Mouse (Mus musculus): Measurements from ENCODE around the gene Lsm3.

The Lsm3 gene

DNA sequence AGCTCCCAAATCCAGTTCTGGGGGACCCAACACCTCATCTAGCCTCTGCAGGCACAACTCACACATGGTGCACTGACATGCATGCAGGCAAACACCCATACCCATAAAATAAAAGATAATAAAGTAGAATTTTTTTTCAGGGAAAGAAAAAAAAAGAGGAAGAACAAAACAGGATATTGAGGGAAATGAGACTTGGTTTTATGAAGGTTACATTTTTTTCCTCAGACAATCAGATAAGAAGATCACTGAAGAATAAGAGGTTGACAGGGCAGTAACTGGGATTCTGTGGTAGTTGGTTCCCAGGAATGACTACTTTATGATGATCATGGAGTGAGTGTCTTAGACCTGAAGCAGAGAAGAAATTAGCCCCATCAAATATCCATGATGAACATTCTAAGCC lies 1.6 kb upstream of the Lsm3 start:
- DNase-seq = no peak

DNA sequence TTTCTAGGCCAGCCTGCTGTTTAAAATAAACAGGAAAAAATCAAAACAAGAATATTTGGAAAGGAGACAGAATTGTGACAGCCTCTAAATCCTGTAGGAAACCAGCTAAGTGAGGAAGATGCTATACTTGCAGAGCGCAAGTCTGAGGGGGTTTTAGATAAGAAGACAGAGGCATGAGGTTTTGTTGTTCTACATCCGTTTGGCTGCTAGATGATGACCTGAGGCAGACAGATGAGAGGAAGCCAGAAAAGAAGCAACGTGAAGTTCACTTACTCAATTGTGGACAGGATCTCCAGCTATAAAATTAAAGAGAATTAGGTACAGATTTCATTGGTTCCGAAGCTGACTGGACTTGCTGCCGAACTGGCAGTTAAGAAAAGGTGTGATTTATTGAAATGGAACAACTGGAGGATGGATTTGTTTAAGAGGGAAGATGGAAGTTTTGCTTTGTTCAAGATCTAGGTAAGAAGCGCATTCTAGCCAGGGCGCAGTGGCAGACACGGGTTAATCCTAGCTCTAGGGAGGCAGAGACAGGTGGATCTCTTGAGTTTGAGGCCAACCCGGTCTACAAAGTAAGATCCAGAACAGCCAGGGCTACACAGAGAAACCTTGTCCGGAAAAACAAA lies 878 bp upstream of the Lsm3 start:
- peak; percentile 25 for DNase-seq

DNA sequence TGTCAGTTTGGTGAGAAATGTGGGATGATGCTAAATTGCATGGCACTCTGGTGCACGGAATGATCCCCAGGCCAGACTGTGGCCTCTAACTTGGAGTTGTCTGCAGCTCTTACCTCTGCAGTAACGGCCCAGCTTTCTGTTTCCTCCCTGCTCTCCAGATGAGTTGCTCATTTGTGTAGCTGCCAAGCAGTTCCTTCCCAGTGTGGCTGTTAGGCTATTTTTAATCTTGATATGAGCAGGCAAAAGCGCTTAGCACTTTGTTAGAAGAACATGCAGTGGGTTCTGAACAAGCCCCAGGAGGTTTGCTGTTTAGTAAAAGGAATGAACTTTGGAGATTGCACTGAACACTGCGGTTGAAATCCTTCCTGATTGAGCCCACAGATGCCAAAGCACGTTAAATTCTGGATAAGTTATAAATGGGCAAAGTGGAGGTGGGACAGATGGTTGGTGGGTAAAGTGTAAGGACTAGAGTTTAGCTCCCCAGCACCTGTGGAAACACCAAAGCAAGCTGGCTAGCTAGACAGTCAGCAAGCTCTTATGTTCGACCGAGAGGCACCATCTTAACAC lies 2.8 kb downstream of the Lsm3 start:
- DNase-seq = no peak

DNA sequence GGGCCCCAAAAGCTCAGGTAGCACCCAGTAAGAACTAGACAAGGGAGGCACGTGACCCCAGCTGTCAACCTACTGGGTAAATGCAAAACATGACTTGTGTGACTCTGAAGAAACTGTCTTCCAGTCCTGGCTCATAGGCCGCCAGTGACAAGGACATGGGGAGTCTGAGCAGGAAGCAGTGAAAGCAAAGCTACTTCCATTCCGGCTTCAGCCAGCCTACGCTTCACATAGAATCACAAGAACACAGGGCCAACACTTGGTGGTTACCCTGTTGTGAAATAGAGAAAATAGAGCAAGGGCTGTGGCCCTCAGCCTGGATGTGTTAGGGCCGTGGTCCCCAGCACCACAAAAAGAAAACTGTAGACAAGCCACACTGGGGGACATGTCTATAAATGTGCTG lies 7.1 kb downstream of the Lsm3 start:
- no peak for DNase-seq

DNA sequence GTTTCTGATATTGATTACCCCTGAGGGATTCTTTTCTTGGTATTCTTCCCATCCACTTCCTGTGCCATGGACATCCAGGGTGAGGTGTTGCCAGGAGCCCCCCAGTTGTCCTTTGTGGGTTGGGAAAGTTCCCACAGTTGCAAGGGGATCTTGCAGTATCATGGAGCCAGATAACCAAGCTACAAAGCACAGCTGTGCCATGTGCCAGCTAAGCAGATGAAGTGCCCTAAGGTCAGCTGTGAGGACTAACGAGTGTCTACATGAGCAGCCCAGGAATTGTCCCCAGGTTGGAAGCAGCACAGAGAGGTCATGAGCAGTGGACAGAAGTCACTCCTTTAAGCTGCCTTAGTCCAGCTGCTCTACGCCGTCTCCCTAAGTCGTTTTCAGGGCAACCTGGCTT lies 9.8 kb downstream of the Lsm3 start:
- no peak for DNase-seq

DNA sequence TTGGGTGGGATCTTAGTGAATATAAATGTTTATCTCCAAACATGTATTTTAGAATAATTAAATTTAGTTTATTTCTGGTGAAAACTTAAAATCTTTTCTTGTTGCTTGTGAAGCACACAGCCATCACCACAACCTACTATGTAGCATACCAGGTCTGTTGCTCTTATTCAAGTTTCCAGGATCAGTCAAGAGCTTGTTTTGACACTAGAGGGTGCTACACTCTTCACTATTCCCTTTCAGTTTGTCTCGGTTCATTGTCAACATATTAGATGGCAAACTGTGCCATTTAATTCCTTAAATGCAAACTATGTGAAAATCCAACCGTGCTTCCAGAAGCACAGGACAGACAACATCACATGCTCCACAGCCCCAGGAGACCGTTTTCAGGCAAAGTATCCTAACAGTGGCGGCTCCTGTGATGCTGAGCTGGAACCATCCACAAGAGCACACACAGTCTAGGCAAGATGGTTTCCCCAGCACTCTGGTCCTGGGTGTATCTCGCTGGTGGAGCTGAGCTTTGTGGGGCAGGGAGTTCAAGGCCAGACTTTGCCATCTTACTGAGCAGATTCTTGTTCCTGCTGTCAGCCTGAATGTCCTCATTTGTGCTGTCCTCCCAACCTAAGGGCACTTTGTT lies 11.6 kb downstream of the Lsm3 start:
- no peak for DNase-seq

DNA sequence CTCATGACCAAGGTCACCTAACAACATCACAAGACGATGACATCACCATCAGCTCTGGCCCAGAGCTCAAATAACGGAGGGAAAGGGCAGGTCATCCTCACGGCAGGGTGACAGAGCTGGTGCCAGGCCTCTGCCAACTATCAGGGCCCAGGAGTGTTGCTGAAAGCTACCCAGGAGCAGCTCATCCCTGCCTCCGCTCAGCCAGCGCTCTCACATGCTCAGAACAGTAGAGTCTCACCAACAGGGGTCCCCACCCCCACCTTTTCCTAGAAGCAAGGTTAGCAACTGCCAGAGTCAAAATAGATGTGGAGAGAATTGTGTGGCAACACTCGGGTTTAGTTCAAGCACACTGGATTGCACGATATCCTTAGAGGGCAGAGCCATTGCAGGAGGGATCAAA lies 12.5 kb downstream of the Lsm3 start:
- DNase-seq = no peak

DNA sequence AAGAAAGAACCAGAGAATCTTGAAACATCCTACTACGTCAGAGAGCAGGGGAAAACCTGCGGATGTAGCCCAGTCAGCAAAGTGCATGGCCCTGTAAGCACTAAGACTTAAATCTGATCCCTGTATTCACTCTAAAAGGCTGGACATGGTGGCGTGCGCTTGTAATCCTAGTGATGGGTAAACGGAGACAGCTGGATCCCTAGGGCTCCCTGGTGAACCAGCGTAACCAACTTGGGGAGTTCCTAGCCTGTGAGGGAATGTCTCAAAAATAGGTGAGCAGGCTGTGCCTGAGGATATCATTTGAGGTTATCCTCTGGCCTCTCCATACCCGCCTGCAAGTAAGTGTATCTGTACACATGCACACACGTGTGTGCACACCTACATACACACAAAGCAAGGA lies 14.9 kb downstream of the Lsm3 start:
- DNase-seq = no peak

DNA sequence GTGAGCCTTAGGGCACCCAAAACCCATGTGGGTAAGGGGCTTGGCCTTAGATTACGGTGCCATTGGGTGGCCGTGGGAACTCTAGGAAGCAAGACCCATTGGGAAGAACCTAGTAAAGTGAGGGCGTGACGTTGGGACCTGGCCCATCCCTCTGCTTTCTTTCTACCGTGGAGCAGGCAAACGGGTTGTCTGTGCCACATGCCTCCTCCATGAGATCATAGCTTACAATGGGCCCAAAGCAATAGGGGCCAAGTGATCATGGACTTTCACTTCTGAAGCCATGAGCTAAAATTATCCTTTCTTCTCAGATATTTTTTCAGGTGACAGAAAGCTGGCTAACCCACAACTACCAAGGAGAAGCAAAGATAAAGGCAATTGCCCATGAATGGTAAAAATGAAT lies 15.5 kb downstream of the Lsm3 start:
- no peak for DNase-seq

DNA sequence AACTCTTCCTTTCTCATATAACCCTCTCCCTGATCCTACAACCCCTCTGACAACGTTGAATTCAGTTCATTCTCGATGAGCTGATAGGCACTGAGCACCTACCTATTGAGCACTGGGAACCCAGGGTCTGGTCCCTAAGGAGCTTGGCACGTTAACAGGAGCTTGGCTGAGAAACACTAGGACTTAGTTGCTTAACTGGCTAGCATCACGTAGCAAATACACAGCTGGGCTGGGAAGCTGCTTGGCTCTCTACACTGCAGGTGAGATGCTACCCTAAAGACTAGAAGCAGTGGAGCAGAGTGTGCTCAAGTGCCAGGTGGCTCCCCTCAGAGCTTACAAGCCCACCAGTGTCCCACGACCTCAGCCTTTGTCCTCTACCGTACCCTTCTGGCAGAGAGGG lies 16.9 kb downstream of the Lsm3 start:
- no peak for DNase-seq

DNA sequence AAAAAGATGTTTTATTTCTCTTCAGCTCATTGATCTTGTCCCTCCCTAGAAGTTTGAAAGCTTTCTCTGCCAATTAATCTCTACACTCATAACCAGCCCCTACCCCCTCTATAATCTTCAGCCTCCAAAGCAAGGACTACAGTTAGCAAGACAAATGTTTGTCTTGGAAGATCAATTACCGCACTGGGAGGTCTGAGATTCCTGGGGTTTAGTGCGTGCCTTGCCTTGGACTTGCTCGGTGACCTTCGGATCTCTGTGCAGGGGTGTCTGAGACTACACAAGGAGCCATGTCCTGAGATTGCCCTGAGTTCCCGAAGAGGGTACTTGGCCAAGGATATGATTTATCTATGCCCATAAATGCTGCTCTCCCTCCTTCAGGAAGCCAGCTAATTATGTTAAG lies 17.6 kb downstream of the Lsm3 start:
- peak; percentile 58 for DNase-seq

DNA sequence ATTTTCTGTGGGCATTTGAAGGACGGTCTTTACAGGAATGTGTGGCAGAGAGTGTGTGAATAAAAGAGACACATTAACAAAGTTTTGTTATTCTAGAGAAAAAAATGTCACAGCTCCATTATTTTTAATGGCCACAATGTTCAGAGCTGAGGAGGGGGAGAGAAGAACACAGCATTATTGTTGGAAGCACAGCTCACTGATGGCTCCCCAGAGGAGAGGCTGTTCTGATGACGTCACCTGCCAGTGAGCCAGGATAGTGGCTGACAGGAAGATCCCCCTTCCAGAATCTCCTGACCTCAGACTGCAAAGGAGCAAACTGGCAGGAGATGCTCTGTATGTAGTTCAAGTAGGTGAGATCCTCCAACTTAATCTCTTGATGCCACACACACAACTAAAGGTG lies 18.0 kb downstream of the Lsm3 start:
- peak; percentile 58 for DNase-seq

DNA sequence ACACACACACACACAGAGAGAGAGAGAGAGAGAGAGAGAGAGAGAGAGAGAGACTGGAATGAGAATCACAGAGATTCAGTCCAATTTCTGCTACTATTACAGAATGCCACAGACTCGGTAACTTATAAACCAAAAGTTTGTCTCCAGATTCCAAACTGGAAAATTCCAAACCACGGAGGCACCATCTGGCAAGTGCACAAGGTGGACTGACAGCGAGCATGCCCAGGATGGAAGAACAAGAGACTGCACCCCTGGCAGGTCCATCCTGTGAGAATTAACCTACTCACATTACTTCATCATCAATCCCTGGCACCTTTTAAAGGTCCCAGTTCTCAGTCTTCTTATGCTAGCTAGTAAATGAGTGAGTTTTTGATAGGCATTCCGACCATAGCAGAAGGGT lies 18.5 kb downstream of the Lsm3 start:
- no peak for DNase-seq

DNA sequence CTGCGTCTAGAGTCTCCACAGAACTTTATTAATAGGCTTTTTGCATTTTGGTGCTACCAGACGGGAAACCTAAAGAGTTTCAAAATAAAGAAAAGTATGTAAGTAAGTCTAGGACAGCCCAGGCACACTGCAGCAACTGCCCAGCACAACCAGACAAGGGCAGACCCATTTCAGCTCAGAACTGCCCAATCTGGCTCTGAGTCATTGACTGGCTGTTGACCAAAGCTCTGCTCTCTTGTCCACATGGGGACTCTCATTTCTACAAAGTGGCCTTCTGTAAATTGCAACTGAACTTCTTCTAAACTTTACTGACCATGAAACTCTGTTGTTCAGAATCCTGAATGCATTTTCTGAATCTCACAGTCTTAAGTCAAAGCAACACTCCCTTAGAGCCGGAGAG lies 19.5 kb downstream of the Lsm3 start:
- DNase-seq = no peak

DNA sequence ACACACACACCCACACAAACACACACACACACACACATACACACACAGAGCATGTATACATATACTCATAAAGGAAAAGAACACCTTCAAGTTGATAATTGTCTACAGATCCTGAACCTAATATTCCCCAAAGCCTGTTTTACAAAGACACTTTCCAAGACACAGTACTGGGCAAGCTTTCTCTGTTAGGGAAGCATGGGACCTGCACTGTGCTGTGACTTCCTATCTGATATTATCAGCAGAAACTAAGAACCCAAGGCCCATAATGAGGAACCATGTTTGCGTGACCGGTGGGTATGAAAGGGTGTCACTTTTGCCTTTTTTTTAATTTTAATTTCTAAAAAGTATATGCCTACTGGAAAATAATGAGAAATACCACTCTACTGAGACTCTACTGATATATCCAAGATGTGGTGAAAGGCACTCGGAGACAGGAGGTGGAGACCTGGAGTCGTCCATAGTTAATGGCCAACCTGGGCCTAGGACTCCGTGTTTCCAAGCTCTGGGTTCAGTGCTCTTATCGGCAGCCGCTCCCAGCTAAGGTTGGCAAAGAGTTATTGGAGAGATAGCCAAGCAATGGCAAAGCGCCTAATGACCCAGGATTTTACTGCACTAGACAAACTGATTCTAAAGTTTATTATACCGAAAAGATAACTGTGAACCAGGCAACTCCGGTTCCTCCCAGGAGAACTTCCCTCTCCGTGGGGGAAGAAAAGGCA lies 20.5 kb downstream of the Lsm3 start:
- DNase-seq = no peak

DNA sequence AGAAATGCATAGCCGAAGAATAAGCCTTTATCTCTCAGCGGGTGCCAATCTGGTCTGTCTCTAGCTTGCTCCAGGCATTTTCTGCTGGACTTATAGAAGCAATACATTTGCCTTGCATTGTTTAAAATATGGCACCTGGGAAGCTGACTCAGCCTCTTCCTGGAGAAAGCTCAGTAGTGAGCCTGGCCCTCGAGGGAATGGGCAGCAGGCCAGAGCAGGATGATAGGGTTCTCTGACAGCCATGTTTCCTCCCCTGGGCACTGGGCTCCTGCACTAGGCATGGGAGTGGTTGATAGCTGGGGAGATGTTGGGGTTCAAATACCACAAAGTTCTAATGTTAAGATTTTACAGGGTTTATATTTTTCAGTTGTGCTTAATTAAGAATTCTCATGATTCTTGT lies 25.5 kb downstream of the Lsm3 start:
- no peak for DNase-seq

DNA sequence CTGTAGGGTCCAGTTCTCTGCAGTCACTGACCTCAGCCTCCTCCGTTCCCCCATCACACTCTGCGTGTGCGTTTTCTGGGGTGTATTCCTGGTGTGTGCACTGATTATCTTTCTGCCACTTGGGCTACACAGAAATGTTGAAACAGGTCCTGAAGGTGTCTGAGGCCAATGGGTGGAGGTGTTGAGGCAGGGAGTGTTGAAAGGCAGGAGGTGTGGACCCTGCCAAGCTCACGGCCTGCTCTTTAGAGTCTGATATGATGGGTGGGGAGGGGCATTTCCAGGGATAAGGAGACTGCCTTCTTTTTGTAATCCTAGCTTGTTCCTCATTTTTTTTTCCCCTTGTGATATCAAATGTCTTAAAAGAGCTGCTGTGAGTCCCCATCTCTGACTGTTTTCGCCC lies 27.3 kb downstream of the Lsm3 start:
- no peak for DNase-seq

DNA sequence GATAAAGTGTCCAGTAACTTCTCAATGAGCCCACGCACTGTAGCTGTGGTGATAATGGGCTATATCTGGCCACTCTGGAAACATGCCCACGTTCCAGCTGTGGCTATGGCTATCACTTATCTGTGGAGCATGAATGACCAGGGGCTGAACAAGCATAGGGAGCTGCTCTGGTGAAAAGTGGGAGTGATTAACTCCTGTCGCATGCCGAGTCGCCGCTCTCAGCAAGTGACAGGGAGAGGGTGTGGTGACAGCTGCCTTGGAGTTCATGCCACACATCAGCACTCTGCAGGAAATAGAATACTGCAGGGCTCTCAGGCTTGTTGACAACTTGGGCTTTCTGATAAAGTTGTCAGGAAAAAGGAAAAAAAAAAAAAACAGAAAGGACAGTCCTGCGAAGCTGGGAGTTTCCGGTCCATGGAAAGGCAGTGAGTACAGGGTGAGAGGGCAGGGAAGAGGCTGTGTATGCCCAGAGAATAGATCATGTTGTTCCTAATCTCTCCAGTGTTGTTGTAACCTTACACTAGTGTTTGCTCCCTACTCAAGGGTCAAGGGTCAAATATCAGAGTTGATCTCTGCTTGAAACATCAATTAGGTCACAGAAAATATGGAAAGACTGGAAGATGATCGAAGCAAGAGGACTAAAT lies 30.6 kb downstream of the Lsm3 start:
- peak; percentile 50 for DNase-seq

DNA sequence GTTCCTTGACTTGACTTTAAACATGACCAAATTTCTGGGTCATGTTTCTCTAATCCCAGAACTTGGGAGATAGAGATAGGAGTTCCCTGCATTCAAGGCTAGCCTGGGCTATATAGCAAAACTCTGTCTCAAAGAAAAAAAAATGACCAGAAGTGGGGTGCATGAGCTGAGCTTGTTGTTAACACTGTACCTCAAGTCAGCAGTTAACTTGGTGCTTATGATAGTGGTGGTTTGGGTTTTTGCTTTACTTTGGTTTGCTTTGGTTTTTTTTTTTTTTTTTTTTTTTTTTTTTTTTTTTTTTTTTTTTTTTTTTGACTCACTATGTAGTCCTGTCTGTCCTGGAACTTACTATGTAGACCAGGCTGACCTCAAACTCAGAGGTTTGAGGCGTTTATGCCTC lies 31.6 kb downstream of the Lsm3 start:
- DNase-seq = no peak

DNA sequence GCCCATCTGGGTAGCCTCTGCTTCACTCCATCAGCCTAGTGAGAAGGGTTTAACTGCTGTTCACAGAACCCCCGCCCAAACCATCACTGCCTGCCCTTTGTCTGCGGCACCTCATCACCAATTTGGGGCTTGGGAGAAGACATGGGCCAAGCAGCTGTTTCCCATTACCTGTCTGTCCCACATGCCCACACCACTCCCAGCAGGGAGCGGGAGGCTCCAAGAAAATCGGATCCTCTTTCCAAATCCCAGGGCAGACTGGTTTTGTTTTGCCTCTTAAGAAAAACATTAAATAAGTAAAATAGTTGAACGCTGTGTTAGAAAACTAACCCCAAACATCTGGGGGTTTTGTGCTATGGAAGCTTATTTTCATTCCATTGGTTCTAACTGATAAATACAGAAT lies 33.9 kb downstream of the Lsm3 start:
- no peak for DNase-seq

DNA sequence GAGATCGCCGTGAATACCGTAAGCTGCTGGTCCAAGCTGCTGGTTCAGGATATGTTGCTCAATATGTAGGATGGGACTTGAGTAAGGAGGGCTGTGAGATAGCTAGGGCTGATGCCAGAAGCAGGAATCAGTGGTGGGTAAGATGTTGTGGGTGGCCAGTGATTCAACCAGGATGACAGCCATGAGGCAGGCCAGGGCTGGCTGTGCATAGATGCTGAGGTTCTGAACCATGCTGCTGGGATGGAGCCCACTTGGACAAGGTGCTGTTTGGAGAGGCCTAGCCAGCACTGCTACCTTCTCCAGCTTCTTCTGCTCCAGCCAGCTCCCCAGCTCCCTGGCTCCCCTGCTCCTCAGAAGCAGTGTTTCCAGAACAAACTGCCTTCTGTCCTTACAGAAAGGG lies 35.9 kb downstream of the Lsm3 start:
- DNase-seq = no peak

DNA sequence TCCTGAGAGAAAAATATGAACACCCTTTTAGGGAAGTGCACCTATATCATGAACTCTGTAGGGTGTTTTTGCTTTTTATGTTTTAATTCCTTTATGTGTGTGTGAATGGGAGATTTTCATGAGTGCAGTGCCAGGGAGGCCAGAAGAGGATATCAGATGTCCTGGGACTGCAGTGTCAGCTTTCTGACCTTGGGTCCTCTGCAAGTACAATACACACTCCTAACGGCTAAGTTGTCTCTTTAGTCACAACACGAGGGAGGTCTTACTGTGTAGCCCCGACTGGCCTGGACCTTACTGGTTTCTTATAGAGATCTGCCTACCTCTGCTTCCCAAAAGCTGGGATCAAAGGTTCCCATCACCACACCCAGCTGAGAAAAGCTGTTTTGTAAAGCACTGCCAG lies 37.0 kb downstream of the Lsm3 start:
- DNase-seq = no peak

DNA sequence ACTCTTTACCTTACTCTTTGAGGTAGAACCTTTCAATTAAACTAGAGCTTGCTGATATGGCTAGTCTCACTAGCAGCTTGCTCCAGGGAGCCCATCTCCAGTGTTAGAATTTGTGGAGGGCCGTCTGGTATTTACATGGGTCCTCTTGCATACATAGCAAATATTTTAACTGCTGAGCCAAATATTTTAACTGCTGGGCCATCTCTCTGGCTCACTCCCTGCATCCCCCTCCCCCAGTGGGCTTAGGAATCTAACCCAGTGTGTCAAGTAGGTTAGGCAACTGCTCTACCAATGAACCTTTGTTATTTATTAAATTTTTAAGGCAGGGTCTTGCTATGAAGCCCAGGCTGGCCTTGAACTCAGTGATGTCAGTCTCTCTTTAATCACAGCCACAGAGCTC lies 42.8 kb downstream of the Lsm3 start:
- DNase-seq = no peak

DNA sequence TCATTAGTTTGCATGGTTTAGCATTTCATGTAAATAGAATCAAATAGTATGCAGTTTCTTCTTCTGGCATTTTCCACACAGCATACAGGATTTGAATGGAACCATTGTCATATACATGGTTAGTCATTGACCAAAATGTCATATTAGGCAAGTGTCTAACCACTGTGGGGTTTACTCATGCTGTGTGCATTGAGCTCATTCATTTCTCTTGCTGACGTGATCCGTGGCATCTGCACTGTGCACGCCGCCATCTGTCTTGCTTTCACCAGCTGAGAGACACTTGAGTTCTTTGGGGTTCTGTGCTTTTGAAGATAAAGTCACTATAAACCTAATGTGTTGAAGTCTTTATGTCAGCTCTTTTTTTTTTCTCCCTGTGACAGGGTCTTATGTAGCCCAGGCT lies 43.6 kb downstream of the Lsm3 start:
- DNase-seq = no peak
